Mouse (Mus musculus) frontal cortex, postnatal 36 days (tissue): ENCODE data around the gene Flad1.

ENCODE experiments used
- DNase-seq, 2 experiments: peaks; one replicate each; pipeline ENCODE4 v3.0.0; 2022; ENCODE audit warnings: low spot score in 2 of 2

Flad1 gene

GRCm38 (mm10) chr3:89411490-89412393 is at the start of gene Flad1:
Gene Flad1, minus strand, starts transcription at chr3:89411870.
- DNase-seq, result peak; percentile 99 to 100

GRCm38 (mm10) chr3:89458965-89459807 is 47.5 kb upstream of the Flad1 start:
- DNase-seq, result peak; percentile 88 to 91

GRCm38 (mm10) chr3:89458372-89458964 is 46.8 kb upstream of the Flad1 start:
- DNase-seq, result no peak

GRCm38 (mm10) chr3:89456726-89457665 is 45.3 kb upstream of the Flad1 start:
- DNase-seq, result peak; percentile 60 to 64

GRCm38 (mm10) chr3:89455786-89456285 is 44.2 kb upstream of the Flad1 start:
- DNase-seq, result no peak

GRCm38 (mm10) chr3:89454401-89455177 is 42.9 kb upstream of the Flad1 start, which contains the start of gene Pmvk:
Gene Pmvk, plus strand, starts transcription at chr3:89454541.
- DNase-seq, result no peak

- no peak for DNase-seq
These were observed 40.2 kb upstream of the Flad1 start for GRCm38 (mm10) chr3:89451916-89452315.

- DNase-seq, result peak; percentile 70 to 76
These were observed 37.9 kb upstream of the Flad1 start for GRCm38 (mm10) chr3:89449541-89449940.

GRCm38 (mm10) chr3:89448720-89449537 is 37.3 kb upstream of the Flad1 start:
- DNase-seq, result no peak

GRCm38 (mm10) chr3:89440691-89441090 is 29.0 kb upstream of the Flad1 start:
- DNase-seq, result no peak

- DNase-seq, result no peak
These were observed 25.6 kb upstream of the Flad1 start for GRCm38 (mm10) chr3:89437269-89437668.

GRCm38 (mm10) chr3:89436176-89437113 is 24.8 kb upstream of the Flad1 start, which contains the start of gene Pbxip1:
Gene Pbxip1, plus strand, starts transcription at chr3:89436706.
- DNase-seq, result no peak

GRCm38 (mm10) chr3:89435041-89435440 is 23.4 kb upstream of the Flad1 start:
- DNase-seq, result no peak

- no peak for DNase-seq
These were observed 22.9 kb upstream of the Flad1 start for GRCm38 (mm10) chr3:89434532-89434931.

- DNase-seq, result no peak
These were observed 20.9 kb upstream of the Flad1 start for GRCm38 (mm10) chr3:89432606-89433005.

- peak; percentile 95 to 97 for DNase-seq
These were observed 18.8 kb upstream of the Flad1 start, which contains the start of gene Pygo2 for GRCm38 (mm10) chr3:89430171-89431159. Gene Pygo2, plus strand, starts transcription at chr3:89430214.
